Mouse (Mus musculus) ES-E14 (cell line): ENCODE measurements at regions not wholly inside any gene's neighbourhood (a gene's known extent, or its start where the extent isn't known, plus 50 kb on each side); places are given as distances from the start of the nearest gene placed in this dataset.

Experiments
- DNase-seq: peaks from one replicate; pipeline ENCODE4 v3.0.0-alpha.2; 2013; ENCODE audit warnings: low read depth, low spot score
- H3K27ac ChIP-seq: 2 replicates; pipeline ENCODE4 v1.5.1; 2012; ENCODE audit warnings: low read depth, mild to moderate bottlenecking, low read length, moderate library complexity, mixed read lengths; ENCODE audit not compliant: poor library complexity, insufficient read depth, severe bottlenecking
- H3K36me3 ChIP-seq: 2 replicates; pipeline ENCODE4 v1.6.1; 2012; ENCODE audit warnings: mild to moderate bottlenecking, low read length, moderate library complexity, mixed read lengths; ENCODE audit not compliant: control insufficient read depth, poor library complexity, insufficient read depth, severe bottlenecking
- H3K4me1 ChIP-seq, 2 experiments: fragments of 150-350 bp in 1 of 2; sonication (generic) in 1 of 2; 2 replicates each; pipeline ENCODE4 v1.6.1; 2012; ENCODE audit warnings: low read length in 2 of 2, mild to moderate bottlenecking in 1 of 2, mixed read lengths in 1 of 2; ENCODE audit not compliant: control insufficient read depth in 2 of 2, insufficient read depth in 2 of 2, poor library complexity in 1 of 2
- H3K4me3 ChIP-seq, 2 experiments: fragments of 150-350 bp in 1 of 2; sonication (generic) in 1 of 2; 2 replicates each; pipeline ENCODE4 v1.5.1; 2012; ENCODE audit warnings: low read length in 2 of 2, low read depth in 1 of 2, mild to moderate bottlenecking in 1 of 2, mixed read lengths in 1 of 2; ENCODE audit not compliant: insufficient read depth in 1 of 2, poor library complexity in 1 of 2, severe bottlenecking in 1 of 2
- H3K9ac ChIP-seq: 2 replicates; pipeline ENCODE4 v1.6.1; 2012; ENCODE audit warnings: low read depth, mild to moderate bottlenecking, low read length, mixed read lengths; ENCODE audit not compliant: poor library complexity, insufficient read depth, severe bottlenecking
- H3K9me3 ChIP-seq: fragments of 150-350 bp; sonication (generic); 2 replicates; pipeline ENCODE4 v1.6.1; 2012; ENCODE audit warnings: low read depth, mild to moderate bottlenecking, low read length; ENCODE audit not compliant: control insufficient read depth, insufficient read depth
- CHD2 ChIP-seq: IDR thresholded peaks from 2 replicates; pipeline ENCODE4 v1.6.1; 2014; ENCODE audit warnings: mild to moderate bottlenecking, low read depth, low read length, inconsistent platforms
- HCFC1 ChIP-seq: IDR thresholded peaks from 2 replicates; pipeline ENCODE4 v1.6.1; 2012; ENCODE audit warnings: low read length, inconsistent platforms, borderline replicate concordance; ENCODE audit not compliant: insufficient read depth
- MAFK ChIP-seq: IDR thresholded peaks from 2 replicates; pipeline ENCODE4 v1.6.1; 2014; ENCODE audit warnings: mild to moderate bottlenecking, low read depth, low read length, inconsistent platforms; ENCODE audit not compliant: insufficient read depth
- ZC3H11A ChIP-seq: IDR thresholded peaks from 2 replicates; pipeline ENCODE4 v1.6.1; 2012; ENCODE audit warnings: low read depth, mild to moderate bottlenecking, inconsistent platforms, low read length, borderline replicate concordance
- ZNF384 ChIP-seq: IDR thresholded peaks from 2 replicates; pipeline ENCODE4 v1.6.1; 2012; ENCODE audit warnings: low read depth, low read length, inconsistent platforms
- in situ Hi-C, 2 experiments: fragments of 600-800 bp; cut with MboI; formaldehyde crosslinking; loops; one replicate each; pipeline ENCODE4 v1.15.1; 2025; ENCODE audit warnings: low sequenced_read_pairs in 2 of 2, inconsistent platforms in 1 of 2; ENCODE audit not compliant: unreplicated experiment in 2 of 2

DNA sequence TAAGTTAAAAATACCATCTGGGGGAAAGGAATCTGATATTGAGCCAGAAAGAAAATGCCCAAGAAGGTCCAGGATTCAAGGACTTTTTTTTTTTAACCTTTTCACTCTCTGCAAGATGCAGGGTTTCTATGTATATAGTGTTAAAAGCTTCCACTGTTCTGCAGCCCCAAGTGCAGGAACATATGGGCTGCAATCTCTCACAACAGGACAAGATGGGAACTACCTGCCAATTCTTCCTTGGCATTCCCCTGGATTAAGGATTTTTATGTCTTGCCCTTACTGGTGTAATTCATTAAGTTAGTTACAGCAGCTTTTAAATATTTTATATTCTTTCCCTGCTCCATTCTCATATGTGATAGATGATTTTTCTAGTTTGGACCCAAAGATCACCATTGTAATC, 116.9 kb upstream of the Dmac1 start:
- Histone ChIP-seq H3K9ac (no peak overlapping the region), H3K27ac (no peak overlapping the region), H3K4me3 (no peak overlapping the region), H3K36me3 (no peaks in the 10 kb centered on the region), H3K9me3 (no peaks in the 10 kb centered on the region), H3K4me1 (no peaks in the 10 kb centered on the region)
- DNase-seq = no peak
- TF ChIP-seq ZC3H11A (no peak), CHD2 (no peak), ZNF384 (no peak), MAFK (no peak), HCFC1 (no peak)
- in situ Hi-C loops = no loop called here

GRCm38 (mm10) chr4:75394264-75394663, 116.2 kb upstream of the Dmac1 start:
- H3K36me3 ChIP-seq = no peaks in the 10 kb centered on the region
- H3K27ac ChIP-seq = no peak overlapping the region
- H3K9me3 ChIP-seq = no peaks in the 10 kb centered on the region
- in situ Hi-C loops = no loop called here
- DNase-seq = no peak
- H3K4me1 ChIP-seq = no peaks in the 10 kb centered on the region
- no peak overlapping the region for H3K9ac ChIP-seq
- no peak overlapping the region for H3K4me3 ChIP-seq
- TF ChIP-seq HCFC1 = no peak
- no peak for TF ChIP-seq MAFK
- no peak for TF ChIP-seq ZC3H11A
- no peak for TF ChIP-seq CHD2
- TF ChIP-seq ZNF384 = no peak

DNA sequence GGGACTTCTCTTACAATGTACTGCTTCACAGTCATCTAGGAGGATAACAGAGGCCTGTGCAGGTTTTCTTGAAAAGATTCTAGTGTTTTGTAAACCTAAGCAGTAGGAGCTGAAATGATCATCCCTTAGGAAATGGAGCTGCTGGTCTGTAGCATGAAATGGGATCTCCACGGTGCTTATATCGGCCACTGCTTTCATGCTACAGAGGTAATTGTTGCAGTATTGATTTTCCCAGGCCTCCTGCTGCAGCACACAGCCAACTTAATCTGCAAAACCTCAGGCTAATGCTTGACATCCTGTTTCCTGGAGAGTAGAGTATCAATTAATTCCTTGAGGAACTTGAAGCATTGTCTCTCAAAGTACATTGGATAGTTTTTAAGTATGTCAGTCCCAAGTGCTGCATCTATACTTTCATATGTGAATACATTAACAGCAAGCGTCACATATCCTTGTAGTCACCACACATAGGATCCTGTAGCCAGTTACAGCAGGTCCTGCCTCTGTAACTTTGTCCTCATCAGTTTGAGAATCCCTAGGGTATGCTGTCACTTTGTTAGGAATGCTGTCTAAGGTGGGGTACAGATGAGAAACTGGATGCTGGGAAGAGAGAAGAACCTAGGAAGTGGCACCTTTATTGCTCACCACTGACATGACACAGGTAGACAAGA, 108.3 kb upstream of the Dmac1 start:
- in situ Hi-C loops = no loop called here
- no peak overlapping the region for H3K27ac ChIP-seq
- H3K4me1 ChIP-seq = no peaks in the 10 kb centered on the region
- DNase-seq = no peak
- H3K9ac ChIP-seq = no peak overlapping the region
- H3K4me3 ChIP-seq = no peak overlapping the region
- H3K36me3 ChIP-seq = no peaks in the 10 kb centered on the region
- TF ChIP-seq ZNF384 (no peak), MAFK (no peak), HCFC1 (no peak), CHD2 (no peak), ZC3H11A (no peak)
- no peaks in the 10 kb centered on the region for H3K9me3 ChIP-seq

GRCm38 (mm10) chr4:75359496-75359895, 81.4 kb upstream of the Dmac1 start:
- Histone ChIP-seq H3K36me3 (no peaks in the 10 kb centered on the region), H3K9ac (no peak overlapping the region), H3K4me1 (no peaks in the 10 kb centered on the region), H3K27ac (no peak overlapping the region), H3K4me3 (no peak overlapping the region), H3K9me3 (no peaks in the 10 kb centered on the region)
- no peak for DNase-seq
- TF ChIP-seq CHD2 (no peak), MAFK (no peak), ZC3H11A (no peak), ZNF384 (no peak), HCFC1 (no peak)
- in situ Hi-C loops = no loop called here

GRCm38 (mm10) chr4:75355621-75356020, 77.5 kb upstream of the Dmac1 start:
- no peak overlapping the region for H3K27ac ChIP-seq
- in situ Hi-C loops = no loop called here
- no peaks in the 10 kb centered on the region for H3K4me1 ChIP-seq
- no peak for DNase-seq
- H3K4me3 ChIP-seq = no peak overlapping the region
- TF ChIP-seq CHD2 = no peak
- no peak for TF ChIP-seq HCFC1
- TF ChIP-seq MAFK = peak; percentile 98
- no peaks in the 10 kb centered on the region for H3K9me3 ChIP-seq
- H3K9ac ChIP-seq = no peak overlapping the region
- H3K36me3 ChIP-seq = no peaks in the 10 kb centered on the region
